Mouse (Mus musculus) heart, adult 9 months (tissue): ENCODE data around the gene Olfr1472.
"Not testable (repeated sequence)": the region's sequence is repeated elsewhere in the genome, so short reads cannot be mapped to it uniquely, and the experiment has no call there.

Source experiments
- DNase-seq, 2 experiments: peaks; one replicate each; pipeline ENCODE4 v3.0.0; 2022; ENCODE audit warnings: low spot score in 2 of 2

Olfr1472 gene

GRCm38 (mm10) chr19:13455986-13456385, at the start of gene Olfr1472:
TSS of gene Olfr1472 (minus strand) at chr19:13456086.
- no peak for DNase-seq

GRCm38 (mm10) chr19:13500246-13500645, 44.4 kb upstream of the Olfr1472 start, which contains the start of gene Olfr1477:
TSS of gene Olfr1477 (plus strand) at chr19:13500546.
- no peak for DNase-seq

DNA sequence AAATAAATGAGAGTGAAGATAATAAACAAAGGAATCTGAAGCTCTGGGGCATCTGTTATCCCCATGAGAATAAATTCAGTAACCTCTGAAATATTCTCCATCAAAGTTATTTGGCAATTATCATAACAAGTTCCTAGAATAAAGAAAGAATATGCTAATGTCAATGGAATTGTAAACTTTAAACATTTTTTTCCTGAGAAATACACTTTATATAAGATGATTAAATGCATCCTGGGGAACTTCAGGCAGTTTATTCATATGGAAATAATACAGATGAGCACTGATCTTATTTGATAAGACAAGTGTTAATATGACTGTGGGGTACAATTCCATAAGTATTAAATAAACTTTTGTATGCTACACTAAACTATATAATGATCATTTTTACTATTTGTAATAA, 24.2 kb upstream of the Olfr1472 start, which contains the start of gene Olfr1475:
Olfr1475 (minus strand) TSS at position 101 of the 400 bp plus-strand sequence.
- DNase-seq: no peak

DNA sequence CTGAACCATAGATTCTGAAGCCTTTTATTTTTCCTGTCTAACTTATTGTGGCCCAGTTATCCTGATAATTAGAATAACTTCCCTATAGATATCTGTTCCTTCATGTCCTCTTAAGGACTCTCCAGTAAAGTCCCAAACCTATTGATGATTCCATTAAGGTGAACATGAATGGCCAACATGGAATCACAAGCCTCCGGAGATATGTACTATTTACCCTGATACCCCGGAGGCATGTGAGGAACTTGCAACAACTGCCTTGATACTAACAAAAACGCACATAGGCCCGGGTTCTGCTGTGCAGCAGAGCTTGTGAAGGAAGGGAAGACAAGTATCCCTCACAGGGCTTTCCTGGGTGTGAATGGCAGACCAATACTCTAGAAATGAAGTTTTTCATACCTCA, 13.4 kb upstream of the Olfr1472 start, which contains the start of gene Olfr1474:
Olfr1474 (plus strand) TSS at position 301 of the 400 bp plus-strand sequence.
- DNase-seq: not testable (repeated sequence)

DNA sequence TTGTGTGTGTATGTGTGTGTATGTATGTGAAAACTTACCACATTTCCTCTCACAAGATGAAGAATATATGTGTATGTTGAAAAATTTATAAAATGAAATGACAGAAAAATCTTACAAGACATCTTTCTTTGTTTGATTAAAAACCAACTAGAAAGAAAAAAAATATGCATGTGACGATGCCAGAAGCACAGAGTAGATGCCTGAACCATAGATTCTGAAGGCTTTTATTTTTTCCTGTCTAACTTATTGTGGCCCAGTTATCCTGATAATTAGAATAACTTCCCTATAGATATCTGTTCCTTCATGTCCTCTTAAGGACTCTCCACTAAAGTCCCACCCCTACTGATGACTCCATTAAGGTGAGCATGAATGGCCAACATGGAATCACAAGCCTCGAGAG, 12.8 kb downstream of the Olfr1472 start, which contains the start of gene Olfr1471:
Olfr1471 (plus strand) TSS at position 301 of the 400 bp plus-strand sequence.
- DNase-seq: not testable (repeated sequence)

DNA sequence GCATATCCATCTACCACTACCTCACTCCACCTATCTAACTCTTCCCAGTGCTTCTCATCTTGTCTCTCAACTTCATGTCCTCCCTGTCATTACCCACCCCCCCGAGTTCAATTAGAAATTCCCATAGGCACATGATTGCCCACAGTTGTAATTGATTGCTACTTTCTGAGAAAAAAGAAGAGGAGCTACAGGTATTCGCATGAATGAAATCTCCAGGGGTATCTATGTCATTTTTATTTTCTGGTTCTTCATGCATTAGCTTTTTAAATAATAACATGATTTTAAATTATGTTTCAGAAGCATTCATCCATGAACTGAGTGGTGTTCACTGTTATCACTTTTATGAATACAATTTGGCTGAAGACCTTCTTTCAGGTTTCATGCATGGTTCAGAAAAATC, 48.3 kb downstream of the Olfr1472 start, which contains the start of gene Olfr1469:
Olfr1469 (plus strand) TSS at position 301 of the 400 bp plus-strand sequence.
- DNase-seq: no peak
